8 mouse cellular contexts compared by ENCODE assay signal in the genomic region with DNA sequence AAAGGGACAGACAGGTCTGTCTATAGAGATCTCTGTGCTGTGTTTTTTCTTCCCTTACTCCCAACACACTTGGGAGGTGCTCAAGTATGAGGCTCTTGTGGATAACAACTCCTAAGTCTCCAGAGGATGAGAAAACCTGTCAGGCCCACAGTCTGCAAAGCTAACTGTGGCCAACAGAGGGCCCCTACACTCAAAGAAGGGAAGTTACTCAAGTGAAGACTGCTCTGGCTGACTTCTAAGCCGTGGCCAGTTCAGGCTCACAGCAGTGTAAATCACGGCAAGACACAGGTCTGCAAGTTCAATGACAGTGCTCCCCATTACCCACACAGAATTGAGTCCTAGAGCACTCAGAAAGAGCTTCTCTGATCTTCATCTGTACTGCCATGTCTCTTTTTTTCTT. TPM values are rescaled to one million over a fixed set of nuclear protein-coding genes. Genes with fewer than 3 reads are reported as not detected.
DNase-seq lines count a peak whose midpoint lies in the region; ATAC-seq and TF ChIP-seq lines count a peak whose summit lies in the region.

No protein-coding gene starts in this region.

- no peak overlapping the region for H3K27ac ChIP-seq in midbrain, embryonic 11.5 days (ENCODE audit: low read depth, low read length)
- no peak overlapping the region for H3K27ac ChIP-seq in midbrain, embryonic 15.5 days
- no peak overlapping the region for H3K27ac ChIP-seq in hindbrain, postnatal 0 days

- peak; percentile 67 for TF ChIP-seq CTCF in hindbrain, postnatal 0 days (IDR thresholded peaks at IDR 0.05; ENCODE audit: low read depth)

- no peaks in the 10 kb centered on the region for H3K36me3 ChIP-seq in midbrain, embryonic 11.5 days (ENCODE audit: control insufficient read depth, insufficient read depth, low read length)
- H3K36me3 ChIP-seq in midbrain, embryonic 15.5 days (replicated peaks), result 0 out of 2 replicates have a peak, but pooled peaks cover 8% of the 10 kb centered on the region
- H3K36me3 ChIP-seq in hindbrain, postnatal 0 days (ENCODE audit: insufficient read depth, low read length), result no peaks in the 10 kb centered on the region

- H3K27me3 ChIP-seq in midbrain, embryonic 11.5 days (ENCODE audit: control insufficient read depth, insufficient read depth, low read length), result no peaks in the 10 kb centered on the region
- H3K27me3 ChIP-seq in midbrain, embryonic 15.5 days (replicated peaks), result no peaks in the 10 kb centered on the region
- H3K27me3 ChIP-seq in hindbrain, postnatal 0 days (ENCODE audit: insufficient read depth, low read length), result no peaks in the 10 kb centered on the region

- H3K9me3 ChIP-seq in midbrain, embryonic 11.5 days (ENCODE audit: control insufficient read depth, low read length), result no peaks in the 10 kb centered on the region
- no peaks in the 10 kb centered on the region for H3K9me3 ChIP-seq in midbrain, embryonic 15.5 days
- no peaks in the 10 kb centered on the region for H3K9me3 ChIP-seq in hindbrain, postnatal 0 days (ENCODE audit: low read length)

- H3K4me3 ChIP-seq in midbrain, embryonic 11.5 days (ENCODE audit: low read depth, low read length), result no peak overlapping the region
- no peak overlapping the region for H3K4me3 ChIP-seq in midbrain, embryonic 15.5 days
- H3K4me3 ChIP-seq in hindbrain, postnatal 0 days (ENCODE audit: low read length), result no peak overlapping the region

- WGBS in midbrain, embryonic 11.5 days, result 19% methylated on average over 2 of the region's 2 CpGs
- WGBS in midbrain, embryonic 15.5 days, result 18% methylated on average over 2 of the region's 2 CpGs
- 26% methylated on average over 2 of the region's 2 CpGs for WGBS in hindbrain, postnatal 0 days

- no peak overlapping the region for H3K9ac ChIP-seq in midbrain, embryonic 11.5 days (ENCODE audit: low read length)
- no peak overlapping the region for H3K9ac ChIP-seq in midbrain, embryonic 15.5 days
- no peak overlapping the region for H3K9ac ChIP-seq in hindbrain, postnatal 0 days (replicated peaks; ENCODE audit: low read length)

- DNase-seq in gastrocnemius, adult 18-20 months (ENCODE audit: low spot score), result peak; percentile 11
- no peak for DNase-seq in gastrocnemius, postnatal 25 days
- peak; percentile 87 for DNase-seq in midbrain, embryonic 11.5 days (ENCODE audit: low spot score, missing footprints)
- DNase-seq in adipocyte (ENCODE audit: low spot score), result peak; percentile 28
- peak; percentile 57 for DNase-seq in hindbrain, postnatal 0 days (ENCODE audit: low spot score)
- peak; percentile 10 for DNase-seq in skeletal muscle tissue, adult 2 months (ENCODE audit: low read depth, low spot score)
- DNase-seq in urinary bladder, postnatal 25 days (ENCODE audit: low spot score), result no peak

- no peaks in the 10 kb centered on the region for H3K4me1 ChIP-seq in midbrain, embryonic 11.5 days (ENCODE audit: control insufficient read depth, insufficient read depth, low read length)
- no peaks in the 10 kb centered on the region for H3K4me1 ChIP-seq in midbrain, embryonic 15.5 days
- no peaks in the 10 kb centered on the region for H3K4me1 ChIP-seq in hindbrain, postnatal 0 days (ENCODE audit: insufficient read depth, low read length)

- no peak for ATAC-seq in midbrain, embryonic 11.5 days (ENCODE audit: low FRiP score)
- ATAC-seq in midbrain, embryonic 15.5 days (replicated peaks), result no peak
- ATAC-seq in hindbrain, postnatal 0 days, result no peak

- H3K4me2 ChIP-seq in midbrain, embryonic 11.5 days, result no peak overlapping the region
- no peak overlapping the region for H3K4me2 ChIP-seq in midbrain, embryonic 15.5 days
- no peak overlapping the region for H3K4me2 ChIP-seq in hindbrain, postnatal 0 days (ENCODE audit: low read depth, low read length)

RNA-seq across cellular contexts. Expression of a gene that starts 48.0 kb away (rescaled TPM):
- total RNA-seq in gastrocnemius, adult 18-20 months (2021), result 10 to 100 TPM; 37.1 to 43.6 TPM
- total RNA-seq in gastrocnemius, postnatal 25 days (2021), result 10 to 100 TPM; 32.6 to 32.7 TPM
- polyA plus RNA-seq in midbrain, embryonic 11.5 days (2014; fragmentation: Nextera tagmentation; extraction: Ambion mirVana), result 54.1 and 54.5 TPM in 2 replicates
- polyA plus RNA-seq in midbrain, embryonic 15.5 days (2015; fragmentation: Nextera tagmentation; extraction: Ambion mirVana), result 69.3 and 70.7 TPM in 2 replicates
- 42.1 and 43.5 TPM in 2 replicates for total RNA-seq in hindbrain, postnatal 0 days (2014; rRNA removed)
- 69.1 and 70.9 TPM in 2 replicates for polyA plus RNA-seq in hindbrain, postnatal 0 days (2015; fragmentation: Nextera tagmentation; extraction: Ambion mirVana)

Comparison
In these comparisons a context has a peak if more than half of its experiments do, and no peak if none do; other contexts are left out.
1. DNase-seq: peak in gastrocnemius, adult 18-20 months (single experiment), midbrain, embryonic 11.5 days (single experiment), adipocyte (single experiment), hindbrain, postnatal 0 days (single experiment) and skeletal muscle tissue, adult 2 months (single experiment); none in gastrocnemius, postnatal 25 days (single experiment) and urinary bladder, postnatal 25 days (single experiment).